Mouse (Mus musculus) lung, adult 2 months (tissue): ENCODE measurements around the gene Krt80. TPM values are rescaled to one million over a fixed set of nuclear protein-coding genes. Genes with fewer than 3 reads are reported as not detected.
"Not testable (repeated sequence)": the region's sequence is repeated elsewhere in the genome, so short reads cannot be mapped to it uniquely, and the experiment has no call there.

Experiments used
- DNase-seq: peaks from one replicate; pipeline ENCODE4 v3.0.0; 2022
- H3K4me1 ChIP-seq: fragments of 200-500 bp; 2 replicates; pipeline ENCODE4 v1.6.1; 2011; ENCODE audit warnings: low read length; ENCODE audit not compliant: control insufficient read depth, insufficient read depth
- H3K4me3 ChIP-seq: fragments of 200-500 bp; replicated peaks from 2 replicates; pipeline ENCODE3; 2011; ENCODE audit warnings: low read depth, mild to moderate bottlenecking, control low read depth, low read length; ENCODE audit errors: extremely low read depth
- CTCF ChIP-seq: fragments of 200-500 bp; IDR thresholded peaks from 2 replicates; pipeline ENCODE4 v1.5.1; 2011; ENCODE audit warnings: mild to moderate bottlenecking, low read length, control low read depth; ENCODE audit not compliant: insufficient read depth
- POLR2A ChIP-seq: fragments of 200-500 bp; IDR thresholded peaks from 2 replicates; pipeline ENCODE4 v1.6.1; 2011; ENCODE audit warnings: low read depth, mild to moderate bottlenecking, control low read depth, low read length, borderline replicate concordance; ENCODE audit errors: extremely low read depth
- WGBS: fragments of 180-500 bp; shearing (Covaris S2); methylation state at CpG from one replicate; pipeline ENCODE4 v1.1.7; 2018; 5-methylcytosine and 5-hydroxymethylcytosine counted together
- polyA plus RNA-seq: library from polyadenylated mRNA; depleted of rRNA; stranded (reverse); fragments of >200 nt; gene quantifications from 2 replicates; pipeline ENCODE4 v1.2.3, GENCODE M21; 2012

The Krt80 gene
- polyA plus RNA-seq, 1 experiment = 155 TPM

- Histone ChIP-seq H3K4me3 (no peak overlapping the region), H3K4me1 (peaks cover under 1% of the 10 kb centered on the region)
- peak; percentile 55 for DNase-seq
- WGBS = 56% methylated on average over 4 of the region's 4 CpGs
- TF ChIP-seq POLR2A (peak; percentile 31; the same call in 1 of the 2 replicates), CTCF (no peak)
Observed at GRCm38 (mm10) chr15:101331090-101331489, 38.9 kb downstream of the Krt80 start.

- Histone ChIP-seq H3K4me1 (no peaks in the 10 kb centered on the region; the same call in 1 of the 2 replicates), H3K4me3 (no peak overlapping the region)
- no peak for TF ChIP-seq POLR2A
- no peak for TF ChIP-seq CTCF
- DNase-seq = no peak
- 77% methylated on average over 3 of the region's 3 CpGs for WGBS
Observed at GRCm38 (mm10) chr15:101329564-101329892, 40.4 kb downstream of the Krt80 start.

- WGBS = 70% methylated on average over 3 of the region's 3 CpGs
- DNase-seq = no peak
- TF ChIP-seq POLR2A (no peak), CTCF (no peak)
- no peak overlapping the region for H3K4me3 ChIP-seq
- H3K4me1 ChIP-seq = no peaks in the 10 kb centered on the region; the same call in 1 of the 2 replicates
Observed at GRCm38 (mm10) chr15:101328876-101329563, 40.9 kb downstream of the Krt80 start.

GRCm38 (mm10) chr15:101327282-101327681 is 42.7 kb downstream of the Krt80 start:
- WGBS = 2% methylated on average over 6 of the region's 6 CpGs
- H3K4me1 ChIP-seq = no peaks in the 10 kb centered on the region
- peak; percentile 95 for DNase-seq
- TF ChIP-seq CTCF (peak; percentile 91), POLR2A (no peak)
- no peak overlapping the region for H3K4me3 ChIP-seq

- DNase-seq = no peak
- 50% methylated on average over 10 of the region's 10 CpGs for WGBS
- no peaks in the 10 kb centered on the region for H3K4me1 ChIP-seq
- TF ChIP-seq POLR2A (no peak), CTCF (no peak)
- no peak overlapping the region for H3K4me3 ChIP-seq
Observed at GRCm38 (mm10) chr15:101325991-101326534, 43.9 kb downstream of the Krt80 start.

GRCm38 (mm10) chr15:101324409-101324808 is 45.6 kb downstream of the Krt80 start:
- H3K4me3 ChIP-seq, DNase-seq, H3K4me1 ChIP-seq: not testable (repeated sequence)

GRCm38 (mm10) chr15:101323511-101323910 is 46.5 kb downstream of the Krt80 start:
- no peak for TF ChIP-seq POLR2A
- no peak for TF ChIP-seq CTCF
- DNase-seq = no peak

GRCm38 (mm10) chr15:101322640-101323039 is 47.3 kb downstream of the Krt80 start:
- Histone ChIP-seq H3K4me3 (no peak overlapping the region), H3K4me1 (peaks cover 10% of the 10 kb centered on the region)
- WGBS = 96% methylated on average over 7 of the region's 7 CpGs
- DNase-seq = no peak
- TF ChIP-seq POLR2A = no peak
- TF ChIP-seq CTCF = no peak

More at GRCm38 (mm10) chr15:101323511-101323910, 46.5 kb downstream of the Krt80 start:
- no peak overlapping the region for H3K4me3 ChIP-seq
- H3K4me1 ChIP-seq = peaks cover 10% of the 10 kb centered on the region
- WGBS = 95% methylated on average over 5 of the region's 5 CpGs

GRCm38 (mm10) chr15:101322106-101322505 is 47.9 kb downstream of the Krt80 start:
- Histone ChIP-seq H3K4me3 (no peak overlapping the region), H3K4me1 (peaks cover 12% of the 10 kb centered on the region)
- TF ChIP-seq POLR2A = no peak
- no peak for TF ChIP-seq CTCF
- no peak for DNase-seq
- 87% methylated on average over 5 of the region's 5 CpGs for WGBS

- WGBS = 28% methylated on average over 5 of the region's 5 CpGs
- peaks cover 13% of the 10 kb centered on the region for H3K4me1 ChIP-seq
- TF ChIP-seq POLR2A = no peak
- no peak for TF ChIP-seq CTCF
Observed at GRCm38 (mm10) chr15:101321126-101321525, 48.8 kb downstream of the Krt80 start.

More at GRCm38 (mm10) chr15:101321126-101321525, 48.8 kb downstream of the Krt80 start:
- no peak overlapping the region for H3K4me3 ChIP-seq
- DNase-seq = no peak
